Comparison of ENCODE assay signal across 8 mouse cellular contexts in the genomic region with DNA sequence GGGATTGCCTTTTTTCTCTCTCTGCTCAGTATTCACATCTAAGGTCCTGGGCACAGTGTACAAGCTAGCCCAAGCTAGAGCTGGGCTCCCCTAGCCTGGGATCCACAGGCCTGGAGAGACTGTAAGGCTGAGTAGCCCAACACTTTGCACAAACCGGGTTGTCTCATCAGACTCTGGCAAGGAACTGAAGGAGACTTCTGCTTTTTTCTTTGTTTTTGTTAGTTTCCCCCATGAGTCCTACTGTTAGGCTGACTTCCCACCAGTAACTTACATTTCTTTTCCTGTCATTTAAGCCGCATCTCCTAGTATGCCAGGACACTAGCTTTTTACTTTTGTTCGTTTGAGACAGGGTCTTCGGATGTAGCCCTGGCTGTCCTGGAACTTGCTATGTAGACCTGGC. TPM values are rescaled to one million over a fixed set of nuclear protein-coding genes. Genes with fewer than 3 reads are reported as not detected.
A peak's percentile ranks its signal among the peaks of the same experiment; 100 is the strongest.
DNase-seq lines count a peak whose midpoint lies in the region; ATAC-seq and TF ChIP-seq lines count a peak whose summit lies in the region.

No protein-coding gene starts in this region.

- H3K27me3 ChIP-seq in kidney, adult 2 months (replicated peaks; ENCODE audit: control insufficient read depth, insufficient read depth, low read length), result no peaks in the 10 kb centered on the region
- peaks cover 14% of the 10 kb centered on the region for H3K27me3 ChIP-seq in embryonic facial prominence, embryonic 13.5 days
- peaks cover 7% of the 10 kb centered on the region; the same call in 1 of the 2 replicates for H3K27me3 ChIP-seq in intestine, embryonic 16.5 days (replicated peaks; ENCODE audit: control insufficient read depth, insufficient read depth, low read length)
- H3K27me3 ChIP-seq in midbrain, postnatal 0 days (ENCODE audit: insufficient read depth, low read length), result no peaks in the 10 kb centered on the region

- peak overlapping the region; percentile 97 for H3K27ac ChIP-seq in kidney, adult 2 months (ENCODE audit: insufficient read depth, low read depth, low read length)
- no peak overlapping the region for H3K27ac ChIP-seq in embryonic facial prominence, embryonic 13.5 days
- no peak overlapping the region for H3K27ac ChIP-seq in intestine, embryonic 16.5 days (ENCODE audit: low read length)
- no peak overlapping the region for H3K27ac ChIP-seq in midbrain, postnatal 0 days (ENCODE audit: low read depth, low read length)

- no peak overlapping the region for H3K9ac ChIP-seq in embryonic facial prominence, embryonic 13.5 days
- peak overlapping the region; percentile 77 for H3K9ac ChIP-seq in intestine, embryonic 16.5 days (ENCODE audit: low read depth, low read length)
- H3K9ac ChIP-seq in midbrain, postnatal 0 days (replicated peaks; ENCODE audit: low read length, poor library complexity, severe bottlenecking), result no peak overlapping the region

- peaks cover 17% of the 10 kb centered on the region for H3K4me1 ChIP-seq in kidney, adult 2 months (ENCODE audit: control insufficient read depth, insufficient read depth, low read length)
- peaks cover 15% of the 10 kb centered on the region for H3K4me1 ChIP-seq in embryonic facial prominence, embryonic 13.5 days
- 0 out of 2 replicates have a peak, but pooled peaks cover 4% of the 10 kb centered on the region for H3K4me1 ChIP-seq in intestine, embryonic 16.5 days (ENCODE audit: control insufficient read depth, insufficient read depth, low read length)
- H3K4me1 ChIP-seq in midbrain, postnatal 0 days (ENCODE audit: insufficient read depth, low read length), result peaks cover 14% of the 10 kb centered on the region

- H3K4me3 ChIP-seq in kidney, adult 2 months (ENCODE audit: insufficient read depth, low read depth, low read length), result peak overlapping the region; percentile 74
- peak overlapping the region; percentile 59 for H3K4me3 ChIP-seq in embryonic facial prominence, embryonic 13.5 days
- H3K4me3 ChIP-seq in intestine, embryonic 16.5 days (ENCODE audit: low read length), result peak overlapping the region; percentile 61
- H3K4me3 ChIP-seq in midbrain, postnatal 0 days (ENCODE audit: low read depth, low read length), result no peak overlapping the region

- 74% methylated on average over 4 of the region's 4 CpGs for WGBS in kidney, adult 2 months
- 78% methylated on average over 4 of the region's 4 CpGs for WGBS in embryonic facial prominence, embryonic 13.5 days
- WGBS in intestine, embryonic 16.5 days, result 83% methylated on average over 4 of the region's 4 CpGs
- WGBS in midbrain, postnatal 0 days, result 78% methylated on average over 4 of the region's 4 CpGs

- no peaks in the 10 kb centered on the region for H3K9me3 ChIP-seq in embryonic facial prominence, embryonic 13.5 days
- H3K9me3 ChIP-seq in intestine, embryonic 16.5 days (ENCODE audit: control insufficient read depth, low read length), result no peaks in the 10 kb centered on the region
- H3K9me3 ChIP-seq in midbrain, postnatal 0 days (ENCODE audit: low read length), result no peaks in the 10 kb centered on the region

- no peak for TF ChIP-seq CTCF in kidney, adult 2 months (conservative IDR thresholded peaks at IDR 0.05; ENCODE audit: insufficient read depth, insufficient read length, low read depth, low read length)
- no peak for TF ChIP-seq CTCF in midbrain, postnatal 0 days (IDR thresholded peaks at IDR 0.05)

- DNase-seq in kidney, adult 2 months, result no peak
- DNase-seq in kidney, postnatal 25 days, result no peak
- DNase-seq in midbrain, postnatal 0 days (ENCODE audit: low spot score), result no peak
- no peak for DNase-seq in urinary bladder, adult 18-20 months (ENCODE audit: low spot score in 2 of 2)
- no peak for DNase-seq in lung, adult 18-20 months

- TF ChIP-seq POLR2A in kidney, adult 2 months (IDR thresholded peaks at IDR 0.05; ENCODE audit: low read depth, low read length), result no peak

- H3K36me3 ChIP-seq in kidney, adult 2 months (ENCODE audit: control insufficient read depth, insufficient read depth, low read length), result no peaks in the 10 kb centered on the region
- no peaks in the 10 kb centered on the region for H3K36me3 ChIP-seq in embryonic facial prominence, embryonic 13.5 days
- no peaks in the 10 kb centered on the region for H3K36me3 ChIP-seq in intestine, embryonic 16.5 days (ENCODE audit: control insufficient read depth, insufficient read depth, low read length)
- H3K36me3 ChIP-seq in midbrain, postnatal 0 days (ENCODE audit: insufficient read depth, low read length), result no peaks in the 10 kb centered on the region

- peak overlapping the region; percentile 96 for H3K4me2 ChIP-seq in embryonic facial prominence, embryonic 13.5 days
- peak overlapping the region; percentile 99; the same call in 1 of the 2 replicates for H3K4me2 ChIP-seq in intestine, embryonic 16.5 days (ENCODE audit: low read depth, low read length)
- peak overlapping the region; percentile 89; the same call in 1 of the 2 replicates for H3K4me2 ChIP-seq in midbrain, postnatal 0 days (ENCODE audit: low read depth, low read length, poor library complexity, severe bottlenecking)

- no peak for ATAC-seq in embryonic facial prominence, embryonic 13.5 days (ENCODE audit: insufficient number of reproducible peaks, insufficient read depth, low FRiP score, low TSS enrichment, low read depth)
- no peak for ATAC-seq in intestine, embryonic 16.5 days
- ATAC-seq in midbrain, postnatal 0 days (ENCODE audit: low FRiP score), result no peak
- no peak for ATAC-seq in activated CD4-positive, CD25-positive, alpha-beta regulatory T cell, adult 4 months

RNA-seq across cellular contexts. Expression of a gene that starts 1.1 kb away (rescaled TPM):
- 46.7 and 56.8 TPM in 2 replicates for polyA plus RNA-seq in kidney, adult 2 months (2012; rRNA removed)
- polyA plus RNA-seq in embryonic facial prominence, embryonic 13.5 days (2015; fragmentation: Nextera tagmentation; extraction: Ambion mirVana), result 2.9 and 3.9 TPM in 2 replicates
- 0.87 and 1.4 TPM in 2 replicates for polyA plus RNA-seq in intestine, embryonic 16.5 days (2015; fragmentation: Nextera tagmentation; extraction: Ambion mirVana)
- 6.2 and 8.3 TPM in 2 replicates for total RNA-seq in midbrain, postnatal 0 days (2014; rRNA removed)
- 7.8 and 8.7 TPM in 2 replicates for polyA plus RNA-seq in midbrain, postnatal 0 days (2015; fragmentation: Nextera tagmentation; extraction: Ambion mirVana)
- polyA plus RNA-seq in activated CD4-positive, CD25-positive, alpha-beta regulatory T cell, adult 4 months (2017; shearing (Covaris generic)), result under 1 TPM in 1 of 2 experiments, not detected in 1; 0.20 TPM

RNA-seq across cellular contexts. Expression of a gene that starts 39.8 kb away (rescaled TPM):
- polyA plus RNA-seq in kidney, adult 2 months (2012; rRNA removed), result 13.0 and 15.2 TPM in 2 replicates
- 168 and 172 TPM in 2 replicates for polyA plus RNA-seq in embryonic facial prominence, embryonic 13.5 days (2015; fragmentation: Nextera tagmentation; extraction: Ambion mirVana)
- polyA plus RNA-seq in intestine, embryonic 16.5 days (2015; fragmentation: Nextera tagmentation; extraction: Ambion mirVana), result 35.7 and 37.8 TPM in 2 replicates
- 19.5 and 31.7 TPM in 2 replicates for total RNA-seq in midbrain, postnatal 0 days (2014; rRNA removed)
- 32.8 and 35.1 TPM in 2 replicates for polyA plus RNA-seq in midbrain, postnatal 0 days (2015; fragmentation: Nextera tagmentation; extraction: Ambion mirVana)
- 1 to 10 TPM in 1 of 2 experiments, under 1 TPM in 1; 0.57 to 1.3 TPM for polyA plus RNA-seq in activated CD4-positive, CD25-positive, alpha-beta regulatory T cell, adult 4 months (2017; shearing (Covaris generic))

RNA-seq across cellular contexts. Expression of a gene that starts 48.9 kb away (rescaled TPM):
- 2.4 and 3.7 TPM in 2 replicates for polyA plus RNA-seq in kidney, adult 2 months (2012; rRNA removed)
- polyA plus RNA-seq in embryonic facial prominence, embryonic 13.5 days (2015; fragmentation: Nextera tagmentation; extraction: Ambion mirVana), result 4.4 and 5.3 TPM in 2 replicates
- 6.1 and 7.1 TPM in 2 replicates for polyA plus RNA-seq in intestine, embryonic 16.5 days (2015; fragmentation: Nextera tagmentation; extraction: Ambion mirVana)
- total RNA-seq in midbrain, postnatal 0 days (2014; rRNA removed), result 4.4 and 6.7 TPM in 2 replicates
- polyA plus RNA-seq in midbrain, postnatal 0 days (2015; fragmentation: Nextera tagmentation; extraction: Ambion mirVana), result 4.7 and 5.9 TPM in 2 replicates
- 1 to 10 TPM in 1 of 2 experiments, under 1 TPM in 1; 0.73 to 1.1 TPM for polyA plus RNA-seq in activated CD4-positive, CD25-positive, alpha-beta regulatory T cell, adult 4 months (2017; shearing (Covaris generic))
